Mouse (Mus musculus): Measurements from ENCODE around the gene Klrb1.

GRCm38 (mm10) chr6:128768047-128768446 is 45.2 kb upstream of the Klrb1 start:
- TF ChIP-seq CTCF (conservative IDR thresholded peaks at IDR 0.05; ENCODE audit: low read length) (no peak), POU5F1 (IDR thresholded peaks at IDR 0.05; ENCODE audit: borderline replicate concordance, low read length) (no peak)

All from E14TG2a.4 (cell line).